Mouse (Mus musculus) megakaryocyte, embryonic 14.5 days (primary cell): ENCODE measurements around the gene Spocd1.

Source experiments
- FLI1 ChIP-seq: IDR thresholded peaks from 2 replicates; pipeline ENCODE4 v1.6.1; 2012; ENCODE audit warnings: low read length, inconsistent platforms, mixed read lengths
- GATA1 ChIP-seq: IDR thresholded peaks from 3 replicates; pipeline ENCODE4 v1.6.1; 2012; ENCODE audit warnings: mixed read lengths, low read length, inconsistent platforms, borderline replicate concordance

GRCm38 (mm10) chr4:130002157-130002556 is 73.1 kb downstream of the Spocd1 start:
- no peak for TF ChIP-seq GATA1
- no peak for TF ChIP-seq FLI1
